Mouse (Mus musculus): ENCODE data around the gene Gm9903. TPM values are rescaled to one million over a fixed set of nuclear protein-coding genes. Genes with fewer than 3 reads are reported as not detected.

Gene Gm9903
- polyA plus RNA-seq, 1 experiment from 2014 or later = 0.25 TPM

GRCm38 (mm10) chr5:33593620-33594019 is 36.1 kb upstream of the Gm9903 start:
- ATAC-seq (ENCODE audit: low FRiP score, low TSS enrichment) = 0 out of 2 replicates have a peak, but pooled peaks have one; percentile 47
- Histone ChIP-seq H3K36me3 (ENCODE audit: control insufficient read depth, insufficient read depth, low read length) (no peaks in the 10 kb centered on the region), H3K27ac (replicated peaks) (no peak overlapping the region), H3K9me3 (ENCODE audit: control insufficient read depth, low read length) (no peaks in the 10 kb centered on the region), H3K4me3 (ENCODE audit: low read depth, low read length) (no peak overlapping the region), H3K9ac (ENCODE audit: low read length) (no peak overlapping the region), H3K27me3 (ENCODE audit: control insufficient read depth, insufficient read depth, low read length) (no peaks in the 10 kb centered on the region), H3K4me1 (replicated peaks; ENCODE audit: control insufficient read depth, insufficient read depth) (no peaks in the 10 kb centered on the region), H3K4me2 (replicated peaks; ENCODE audit: low read depth) (no peak overlapping the region)
- peak; percentile 32 for DNase-seq (ENCODE audit: low spot score)
- 41% methylated on average over 2 of the region's 2 CpGs for WGBS
- no peak for TF ChIP-seq EP300 (optimal IDR thresholded peaks at IDR 0.05)
- TF ChIP-seq CTCF (IDR thresholded peaks at IDR 0.05; ENCODE audit: low read depth) = peak; percentile 55

- Histone ChIP-seq H3K9ac (ENCODE audit: low read length) (no peak overlapping the region), H3K4me3 (ENCODE audit: low read depth, low read length) (no peak overlapping the region), H3K27me3 (ENCODE audit: control insufficient read depth, insufficient read depth, low read length) (no peaks in the 10 kb centered on the region), H3K36me3 (ENCODE audit: control insufficient read depth, insufficient read depth, low read length) (peaks cover 11% of the 10 kb centered on the region), H3K4me1 (replicated peaks; ENCODE audit: control insufficient read depth, insufficient read depth) (no peaks in the 10 kb centered on the region), H3K4me2 (replicated peaks; ENCODE audit: low read depth) (no peak overlapping the region), H3K27ac (replicated peaks) (no peak overlapping the region), H3K9me3 (ENCODE audit: control insufficient read depth, low read length) (no peaks in the 10 kb centered on the region)
- WGBS = 86% methylated on average over 5 of the region's 5 CpGs
- TF ChIP-seq EP300 (optimal IDR thresholded peaks at IDR 0.05) (no peak), CTCF (IDR thresholded peaks at IDR 0.05; ENCODE audit: low read depth) (no peak)
- ATAC-seq (ENCODE audit: low FRiP score, low TSS enrichment) (no peak), DNase-seq (ENCODE audit: low spot score) (no peak)
Observed at GRCm38 (mm10) chr5:33605314-33605713, 24.4 kb upstream of the Gm9903 start.

- 74% methylated on average over 7 of the region's 7 CpGs for WGBS
- H3K36me3 ChIP-seq (ENCODE audit: control insufficient read depth, insufficient read depth, low read length) = peaks cover 11% of the 10 kb centered on the region
Observed at GRCm38 (mm10) chr5:33606631-33607030, 23.1 kb upstream of the Gm9903 start.

GRCm38 (mm10) chr5:33607434-33607833 is 22.3 kb upstream of the Gm9903 start:
- Histone ChIP-seq H3K27ac (replicated peaks) (no peak overlapping the region), H3K36me3 (ENCODE audit: control insufficient read depth, insufficient read depth, low read length) (peaks cover 13% of the 10 kb centered on the region), H3K4me2 (replicated peaks; ENCODE audit: low read depth) (no peak overlapping the region), H3K9me3 (ENCODE audit: control insufficient read depth, low read length) (no peaks in the 10 kb centered on the region), H3K9ac (ENCODE audit: low read length) (no peak overlapping the region), H3K4me3 (ENCODE audit: low read depth, low read length) (no peak overlapping the region), H3K4me1 (replicated peaks; ENCODE audit: control insufficient read depth, insufficient read depth) (no peaks in the 10 kb centered on the region), H3K27me3 (ENCODE audit: control insufficient read depth, insufficient read depth, low read length) (no peaks in the 10 kb centered on the region)
- ATAC-seq (ENCODE audit: low FRiP score, low TSS enrichment) (no peak), DNase-seq (ENCODE audit: low spot score) (no peak)
- WGBS = 92% methylated on average over 15 of the region's 15 CpGs
- TF ChIP-seq EP300 (optimal IDR thresholded peaks at IDR 0.05) = no peak
- TF ChIP-seq CTCF (IDR thresholded peaks at IDR 0.05; ENCODE audit: low read depth) = no peak

More at GRCm38 (mm10) chr5:33606631-33607030, 23.1 kb upstream of the Gm9903 start:
- no peak overlapping the region for H3K4me3 ChIP-seq (ENCODE audit: low read depth, low read length)
- H3K27ac ChIP-seq (replicated peaks) = no peak overlapping the region
- no peaks in the 10 kb centered on the region for H3K27me3 ChIP-seq (ENCODE audit: control insufficient read depth, insufficient read depth, low read length)
- H3K4me1 ChIP-seq (replicated peaks; ENCODE audit: control insufficient read depth, insufficient read depth) = no peaks in the 10 kb centered on the region
- no peak overlapping the region for H3K4me2 ChIP-seq (replicated peaks; ENCODE audit: low read depth)
- TF ChIP-seq EP300 (optimal IDR thresholded peaks at IDR 0.05) (no peak), CTCF (IDR thresholded peaks at IDR 0.05; ENCODE audit: low read depth) (no peak)
- no peak overlapping the region; the same call in 1 of the 2 replicates for H3K9ac ChIP-seq (ENCODE audit: low read length)
- DNase-seq (ENCODE audit: low spot score) (no peak), ATAC-seq (ENCODE audit: low FRiP score, low TSS enrichment) (no peak)
- no peaks in the 10 kb centered on the region for H3K9me3 ChIP-seq (ENCODE audit: control insufficient read depth, low read length)

GRCm38 (mm10) chr5:33609226-33609625 is 20.5 kb upstream of the Gm9903 start:
- WGBS = 77% methylated on average over 1 of the region's 1 CpGs

GRCm38 (mm10) chr5:33611795-33612194 is 17.9 kb upstream of the Gm9903 start:
- no peaks in the 10 kb centered on the region for H3K27me3 ChIP-seq (ENCODE audit: control insufficient read depth, insufficient read depth, low read length)
- TF ChIP-seq CTCF (IDR thresholded peaks at IDR 0.05; ENCODE audit: low read depth) = no peak
- no peak for TF ChIP-seq EP300 (optimal IDR thresholded peaks at IDR 0.05)
- no peaks in the 10 kb centered on the region for H3K4me1 ChIP-seq (replicated peaks; ENCODE audit: control insufficient read depth, insufficient read depth)
- H3K36me3 ChIP-seq (ENCODE audit: control insufficient read depth, insufficient read depth, low read length) = peaks cover 15% of the 10 kb centered on the region
- H3K4me3 ChIP-seq (ENCODE audit: low read depth, low read length) = no peak overlapping the region
- WGBS = 88% methylated on average over 1 of the region's 1 CpGs
- H3K27ac ChIP-seq (replicated peaks) = no peak overlapping the region
- H3K9ac ChIP-seq (ENCODE audit: low read length) = no peak overlapping the region
- H3K4me2 ChIP-seq (replicated peaks; ENCODE audit: low read depth) = no peak overlapping the region
- DNase-seq (ENCODE audit: low spot score) (no peak), ATAC-seq (ENCODE audit: low FRiP score, low TSS enrichment) (no peak)
- no peaks in the 10 kb centered on the region for H3K9me3 ChIP-seq (ENCODE audit: control insufficient read depth, low read length)

More at GRCm38 (mm10) chr5:33609226-33609625, 20.5 kb upstream of the Gm9903 start:
- no peak overlapping the region for H3K27ac ChIP-seq (replicated peaks)
- no peak overlapping the region for H3K4me2 ChIP-seq (replicated peaks; ENCODE audit: low read depth)
- TF ChIP-seq CTCF (IDR thresholded peaks at IDR 0.05; ENCODE audit: low read depth) (no peak), EP300 (optimal IDR thresholded peaks at IDR 0.05) (no peak)
- peaks cover 15% of the 10 kb centered on the region for H3K36me3 ChIP-seq (ENCODE audit: control insufficient read depth, insufficient read depth, low read length)
- H3K27me3 ChIP-seq (ENCODE audit: control insufficient read depth, insufficient read depth, low read length) = no peaks in the 10 kb centered on the region
- ATAC-seq (ENCODE audit: low FRiP score, low TSS enrichment) = no peak
- no peaks in the 10 kb centered on the region for H3K9me3 ChIP-seq (ENCODE audit: control insufficient read depth, low read length)
- no peak overlapping the region for H3K9ac ChIP-seq (ENCODE audit: low read length)
- no peaks in the 10 kb centered on the region for H3K4me1 ChIP-seq (replicated peaks; ENCODE audit: control insufficient read depth, insufficient read depth)
- no peak for DNase-seq (ENCODE audit: low spot score)
- H3K4me3 ChIP-seq (ENCODE audit: low read depth, low read length) = no peak overlapping the region

Measured in stomach, postnatal 0 days (tissue).